19 mouse cellular contexts compared by ENCODE assay signal in the genomic region with DNA sequence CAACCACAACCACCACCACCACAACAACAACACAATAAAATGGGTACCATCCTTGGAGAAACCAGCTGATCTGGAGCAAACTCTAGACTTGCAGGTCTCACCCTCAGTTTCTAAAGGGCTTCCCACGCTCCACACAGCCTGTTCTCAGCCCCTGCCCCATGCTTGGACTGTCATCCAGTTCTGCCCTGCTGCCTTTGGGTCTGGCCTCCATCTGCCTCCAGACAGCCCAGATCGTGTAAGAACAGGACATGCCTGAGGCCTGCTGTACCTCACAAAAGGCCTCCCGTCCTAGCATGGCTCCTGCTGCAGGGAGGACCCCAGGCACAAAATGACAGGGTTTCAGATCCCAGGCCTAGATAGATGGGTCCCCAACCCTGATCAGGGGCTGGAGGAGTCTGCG. TPM values are rescaled to one million over a fixed set of nuclear protein-coding genes. Genes with fewer than 3 reads are reported as not detected.
DNase-seq lines count a peak whose midpoint lies in the region; ATAC-seq and TF ChIP-seq lines count a peak whose summit lies in the region.
"Had no signal": no experiment of that assay in that cellular context is flagged by ENCODE, and none has a peak within 500 bp of the region (broad histone marks: within the 10 kb centered on the region; RNA-seq: fewer than 3 reads in every experiment).

No protein-coding gene starts in this region.

- no peak overlapping the region for H3K9ac ChIP-seq in hindbrain, postnatal 0 days (replicated peaks; ENCODE audit: low read length)
- peak overlapping the region; percentile 30; the same call in 1 of the 2 replicates for H3K9ac ChIP-seq in embryonic facial prominence, embryonic 14.5 days (ENCODE audit: low read depth, low read length)
- no peak overlapping the region; the same call in 1 of the 2 replicates for H3K9ac ChIP-seq in hindbrain, embryonic 13.5 days
- no peak overlapping the region for H3K9ac ChIP-seq in midbrain, embryonic 14.5 days (replicated peaks; ENCODE audit: low read length)
- H3K9ac ChIP-seq: limb, embryonic 15.5 days; stomach, embryonic 15.5 days had no signal

- no peak overlapping the region for H3K4me3 ChIP-seq in hindbrain, embryonic 10.5 days
- no peak overlapping the region for H3K4me3 ChIP-seq in hindbrain, postnatal 0 days (ENCODE audit: low read length)
- H3K4me3 ChIP-seq in embryonic facial prominence, embryonic 14.5 days (ENCODE audit: low read depth, low read length), result no peak overlapping the region
- H3K4me3 ChIP-seq in hindbrain, embryonic 13.5 days, result no peak overlapping the region
- H3K4me3 ChIP-seq in midbrain, embryonic 14.5 days (replicated peaks; ENCODE audit: low read depth, low read length), result no peak overlapping the region
- H3K4me3 ChIP-seq: heart, embryonic 10.5 days; limb, embryonic 15.5 days; stomach, embryonic 15.5 days had no signal

- no peak for TF ChIP-seq CTCF in hindbrain, postnatal 0 days (IDR thresholded peaks at IDR 0.05; ENCODE audit: low read depth)

- ATAC-seq in hindbrain, postnatal 0 days, result no peak
- no peak for ATAC-seq in embryonic facial prominence, embryonic 14.5 days (ENCODE audit: low read depth)
- ATAC-seq in hindbrain, embryonic 13.5 days (ENCODE audit: low FRiP score), result no peak
- ATAC-seq in midbrain, embryonic 14.5 days (ENCODE audit: low FRiP score, low TSS enrichment), result no peak
- ATAC-seq: lung, postnatal 0 days had no signal

- WGBS in hindbrain, embryonic 10.5 days, result 62% methylated on average over 4 of the region's 4 CpGs
- WGBS in hindbrain, postnatal 0 days, result 56% methylated on average over 4 of the region's 4 CpGs
- WGBS in embryonic facial prominence, embryonic 14.5 days, result 55% methylated on average over 4 of the region's 4 CpGs
- WGBS in hindbrain, embryonic 13.5 days, result 45% methylated on average over 4 of the region's 4 CpGs
- 55% methylated on average over 4 of the region's 4 CpGs for WGBS in midbrain, embryonic 14.5 days

- no peaks in the 10 kb centered on the region; the same call in 1 of the 2 replicates for H3K27me3 ChIP-seq in hindbrain, embryonic 10.5 days (ENCODE audit: insufficient read depth, poor library complexity, severe bottlenecking)
- no peaks in the 10 kb centered on the region for H3K27me3 ChIP-seq in hindbrain, postnatal 0 days (ENCODE audit: insufficient read depth, low read length)
- H3K27me3 ChIP-seq in embryonic facial prominence, embryonic 14.5 days (replicated peaks; ENCODE audit: control insufficient read depth, insufficient read depth, low read length), result no peaks in the 10 kb centered on the region
- no peaks in the 10 kb centered on the region for H3K27me3 ChIP-seq in hindbrain, embryonic 13.5 days
- H3K27me3 ChIP-seq in midbrain, embryonic 14.5 days (ENCODE audit: control insufficient read depth, insufficient read depth, low read length), result no peaks in the 10 kb centered on the region
- H3K27me3 ChIP-seq: stomach, embryonic 15.5 days had no signal

- H3K9me3 ChIP-seq in hindbrain, embryonic 10.5 days, result no peaks in the 10 kb centered on the region
- no peaks in the 10 kb centered on the region for H3K9me3 ChIP-seq in hindbrain, postnatal 0 days (ENCODE audit: low read length)
- H3K9me3 ChIP-seq in embryonic facial prominence, embryonic 14.5 days (ENCODE audit: control insufficient read depth, low read length), result no peaks in the 10 kb centered on the region
- no peaks in the 10 kb centered on the region for H3K9me3 ChIP-seq in hindbrain, embryonic 13.5 days
- H3K9me3 ChIP-seq in midbrain, embryonic 14.5 days (ENCODE audit: control insufficient read depth, low read length), result no peaks in the 10 kb centered on the region
- H3K9me3 ChIP-seq: heart, embryonic 10.5 days; limb, embryonic 15.5 days; stomach, embryonic 15.5 days had no signal

- peaks cover 93% of the 10 kb centered on the region for H3K4me1 ChIP-seq in hindbrain, embryonic 10.5 days (replicated peaks)
- H3K4me1 ChIP-seq in hindbrain, postnatal 0 days (ENCODE audit: insufficient read depth, low read length), result peaks cover 18% of the 10 kb centered on the region
- H3K4me1 ChIP-seq in embryonic facial prominence, embryonic 14.5 days (ENCODE audit: control insufficient read depth, insufficient read depth, low read length), result peaks cover 27% of the 10 kb centered on the region
- H3K4me1 ChIP-seq in hindbrain, embryonic 13.5 days (replicated peaks), result peaks cover 81% of the 10 kb centered on the region
- peaks cover 26% of the 10 kb centered on the region for H3K4me1 ChIP-seq in midbrain, embryonic 14.5 days (ENCODE audit: control insufficient read depth, insufficient read depth, low read length)

- no peak overlapping the region for H3K4me2 ChIP-seq in hindbrain, postnatal 0 days (ENCODE audit: low read depth, low read length)
- H3K4me2 ChIP-seq in embryonic facial prominence, embryonic 14.5 days (ENCODE audit: low read depth, low read length), result no peak overlapping the region
- H3K4me2 ChIP-seq in hindbrain, embryonic 13.5 days, result no peak overlapping the region
- H3K4me2 ChIP-seq in midbrain, embryonic 14.5 days (ENCODE audit: low read length), result no peak overlapping the region
- H3K4me2 ChIP-seq: limb, embryonic 15.5 days; stomach, embryonic 15.5 days had no signal

- peak overlapping the region; percentile 57 for H3K27ac ChIP-seq in hindbrain, embryonic 10.5 days
- H3K27ac ChIP-seq in hindbrain, postnatal 0 days, result no peak overlapping the region
- 0 out of 2 replicates have a peak overlapping the region, but pooled peaks have one; percentile 44 for H3K27ac ChIP-seq in embryonic facial prominence, embryonic 14.5 days (replicated peaks; ENCODE audit: low read depth, low read length)
- peak overlapping the region; percentile 66 for H3K27ac ChIP-seq in hindbrain, embryonic 13.5 days
- peak overlapping the region; percentile 61; the same call in 1 of the 2 replicates for H3K27ac ChIP-seq in midbrain, embryonic 14.5 days (replicated peaks; ENCODE audit: low read depth, low read length)
- H3K27ac ChIP-seq: heart, embryonic 10.5 days; limb, embryonic 15.5 days; stomach, embryonic 15.5 days had no signal

- peaks cover 25% of the 10 kb centered on the region for H3K36me3 ChIP-seq in hindbrain, embryonic 10.5 days
- H3K36me3 ChIP-seq in hindbrain, postnatal 0 days (ENCODE audit: insufficient read depth, low read length), result no peaks in the 10 kb centered on the region
- H3K36me3 ChIP-seq in embryonic facial prominence, embryonic 14.5 days (ENCODE audit: control insufficient read depth, insufficient read depth, low read length), result no peaks in the 10 kb centered on the region
- no peaks in the 10 kb centered on the region for H3K36me3 ChIP-seq in hindbrain, embryonic 13.5 days
- H3K36me3 ChIP-seq in midbrain, embryonic 14.5 days (ENCODE audit: control insufficient read depth, insufficient read depth, low read length), result no peaks in the 10 kb centered on the region
- H3K36me3 ChIP-seq: heart, embryonic 10.5 days; limb, embryonic 15.5 days; stomach, embryonic 15.5 days had no signal

- no peak for DNase-seq in hindbrain, embryonic 10.5 days (ENCODE audit: low spot score)
- no peak for DNase-seq in hindbrain, postnatal 0 days (ENCODE audit: low spot score)
- no peak for DNase-seq in embryonic facial prominence, embryonic 14.5 days (ENCODE audit: low spot score)
- no peak for DNase-seq in midbrain, embryonic 14.5 days
- DNase-seq in cerebellum, adult 8-10 months, result no peak
- no peak for DNase-seq in liver
- DNase-seq in adrenal gland, adult 18-20 months (ENCODE audit: low spot score in 2 of 2), result no peak
- DNase-seq: adrenal gland, adult 8-10 months; embryo, embryonic 11 days; kidney, adult 11 months; thymus, adult 18-20 months; thymus, postnatal 4 days had no signal

RNA-seq across cellular contexts. Expression of a gene that starts 48.4 kb away (rescaled TPM):
- 13.4 and 21.5 TPM in 2 replicates for polyA plus RNA-seq in hindbrain, embryonic 10.5 days (2016; fragmentation: Nextera tagmentation; extraction: Ambion mirVana)
- 136 and 150 TPM in 2 replicates for total RNA-seq in hindbrain, postnatal 0 days (2014; rRNA removed)
- polyA plus RNA-seq in hindbrain, postnatal 0 days (2015; fragmentation: Nextera tagmentation; extraction: Ambion mirVana), result 12.6 and 13.0 TPM in 2 replicates
- 14.8 and 14.9 TPM in 2 replicates for polyA plus RNA-seq in embryonic facial prominence, embryonic 14.5 days (2014; fragmentation: Nextera tagmentation; extraction: Ambion mirVana)
- polyA plus RNA-seq in hindbrain, embryonic 13.5 days (2015; fragmentation: Nextera tagmentation; extraction: Ambion mirVana), result 14.9 and 16.5 TPM in 2 replicates
- 27.6 and 32.8 TPM in 2 replicates for polyA plus RNA-seq in midbrain, embryonic 14.5 days (2014; fragmentation: Nextera tagmentation; extraction: Ambion mirVana)
- total RNA-seq in adrenal gland, adult 18-20 months (2021), result 10 to 100 TPM; 16.9 to 22.8 TPM
- total RNA-seq: monocyte, adult 5-6 weeks; neutrophil, adult 5-6 weeks had no signal
